Mouse (Mus musculus): Measurements from ENCODE around the gene Ltbp2. TPM values are rescaled to one million over a fixed set of nuclear protein-coding genes. Genes with fewer than 3 reads are reported as not detected.

Ltbp2 gene
- total and polyA plus RNA-seq, 2 experiments from 2014 or later: 1.1 to 8.1 TPM

- H3K27me3 ChIP-seq (ENCODE audit: control insufficient read depth, insufficient read depth, low read length): peaks cover 82% of the 10 kb centered on the region
- WGBS: 79% methylated on average over 20 of the region's 20 CpGs
- no peak overlapping the region for H3K27ac ChIP-seq (ENCODE audit: low read depth)
- no peaks in the 10 kb centered on the region for H3K36me3 ChIP-seq (replicated peaks; ENCODE audit: control insufficient read depth, insufficient read depth, low read length)
- no peak overlapping the region for H3K9ac ChIP-seq (replicated peaks; ENCODE audit: low read depth, low read length)
- H3K4me2 ChIP-seq (ENCODE audit: low read depth, low read length): no peak overlapping the region
- ATAC-seq (ENCODE audit: insufficient read depth, low read depth) (no peak), DNase-seq (ENCODE audit: low spot score) (no peak)
- H3K4me1 ChIP-seq (ENCODE audit: control insufficient read depth, insufficient read depth): no peaks in the 10 kb centered on the region; the same call in 1 of the 2 replicates
- H3K9me3 ChIP-seq (replicated peaks; ENCODE audit: control insufficient read depth, low read length): no peaks in the 10 kb centered on the region
- no peak overlapping the region for H3K4me3 ChIP-seq (ENCODE audit: low read depth, low read length)
- TF ChIP-seq EP300 (IDR thresholded peaks at IDR 0.05; ENCODE audit: low read depth): no peak
- no peak for TF ChIP-seq CTCF (IDR thresholded peaks at IDR 0.05; ENCODE audit: low read depth)
These were observed 47.1 kb downstream of the Ltbp2 start for GRCm38 (mm10) chr12:84829109-84829724.

- ATAC-seq (ENCODE audit: insufficient read depth, low read depth) (no peak), DNase-seq (ENCODE audit: low spot score) (no peak)
- H3K27ac ChIP-seq (ENCODE audit: low read depth): no peak overlapping the region
- H3K9me3 ChIP-seq (replicated peaks; ENCODE audit: control insufficient read depth, low read length): no peaks in the 10 kb centered on the region
- no peak overlapping the region for H3K4me3 ChIP-seq (ENCODE audit: low read depth, low read length)
- WGBS: 33% methylated on average over 8 of the region's 8 CpGs
- no peak overlapping the region for H3K9ac ChIP-seq (replicated peaks; ENCODE audit: low read depth, low read length)
- no peak for TF ChIP-seq CTCF (IDR thresholded peaks at IDR 0.05; ENCODE audit: low read depth)
- no peak for TF ChIP-seq EP300 (IDR thresholded peaks at IDR 0.05; ENCODE audit: low read depth)
- peaks cover 88% of the 10 kb centered on the region for H3K27me3 ChIP-seq (ENCODE audit: control insufficient read depth, insufficient read depth, low read length)
- H3K4me2 ChIP-seq (ENCODE audit: low read depth, low read length): no peak overlapping the region
- H3K36me3 ChIP-seq (replicated peaks; ENCODE audit: control insufficient read depth, insufficient read depth, low read length): no peaks in the 10 kb centered on the region
- peaks cover 10% of the 10 kb centered on the region for H3K4me1 ChIP-seq (ENCODE audit: control insufficient read depth, insufficient read depth)
These were observed 48.9 kb downstream of the Ltbp2 start for GRCm38 (mm10) chr12:84827384-84827933.

- Histone ChIP-seq H3K4me3 (ENCODE audit: low read depth, low read length) (no peak overlapping the region), H3K36me3 (replicated peaks; ENCODE audit: control insufficient read depth, insufficient read depth, low read length) (no peaks in the 10 kb centered on the region), H3K4me2 (ENCODE audit: low read depth, low read length) (no peak overlapping the region), H3K27ac (ENCODE audit: low read depth) (no peak overlapping the region), H3K4me1 (ENCODE audit: control insufficient read depth, insufficient read depth) (peaks cover 10% of the 10 kb centered on the region), H3K9ac (replicated peaks; ENCODE audit: low read depth, low read length) (no peak overlapping the region), H3K9me3 (replicated peaks; ENCODE audit: control insufficient read depth, low read length) (no peaks in the 10 kb centered on the region), H3K27me3 (ENCODE audit: control insufficient read depth, insufficient read depth, low read length) (peaks cover 92% of the 10 kb centered on the region)
- ATAC-seq (ENCODE audit: insufficient read depth, low read depth): no peak
- TF ChIP-seq CTCF (IDR thresholded peaks at IDR 0.05; ENCODE audit: low read depth): no peak
- TF ChIP-seq EP300 (IDR thresholded peaks at IDR 0.05; ENCODE audit: low read depth): no peak
- WGBS: 76% methylated on average over 5 of the region's 5 CpGs
- no peak for DNase-seq (ENCODE audit: low spot score)
These were observed 52.1 kb downstream of the Ltbp2 start for GRCm38 (mm10) chr12:84824203-84824602.

DNA sequence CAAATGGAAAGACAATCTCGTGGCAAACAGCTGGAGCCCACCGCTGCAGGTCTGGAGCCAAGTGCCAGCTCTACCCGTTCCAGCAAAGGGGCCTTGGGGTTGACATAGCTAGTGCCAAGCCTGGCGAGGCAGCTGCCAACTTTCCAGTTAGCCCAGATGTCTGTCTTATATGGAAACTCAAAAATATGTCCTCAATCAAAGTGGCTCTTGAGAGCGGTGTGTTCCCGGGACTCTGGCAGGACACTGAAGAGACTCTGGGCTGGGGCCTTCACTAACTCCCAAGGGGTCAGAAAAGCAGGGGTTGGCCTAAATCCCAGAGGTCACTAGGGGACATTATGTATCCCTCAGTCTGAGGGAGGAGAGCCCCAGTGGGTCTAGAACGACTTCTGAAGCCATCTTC lies 52.7 kb downstream of the Ltbp2 start:
- ATAC-seq (ENCODE audit: insufficient read depth, low read depth) (no peak), DNase-seq (ENCODE audit: low spot score) (peak; percentile 24)
- Histone ChIP-seq H3K9ac (replicated peaks; ENCODE audit: low read depth, low read length) (no peak overlapping the region), H3K4me3 (ENCODE audit: low read depth, low read length) (no peak overlapping the region), H3K36me3 (replicated peaks; ENCODE audit: control insufficient read depth, insufficient read depth, low read length) (no peaks in the 10 kb centered on the region), H3K27ac (ENCODE audit: low read depth) (no peak overlapping the region), H3K4me1 (ENCODE audit: control insufficient read depth, insufficient read depth) (peaks cover 10% of the 10 kb centered on the region), H3K4me2 (ENCODE audit: low read depth, low read length) (no peak overlapping the region), H3K27me3 (ENCODE audit: control insufficient read depth, insufficient read depth, low read length) (peaks cover 91% of the 10 kb centered on the region), H3K9me3 (replicated peaks; ENCODE audit: control insufficient read depth, low read length) (no peaks in the 10 kb centered on the region)
- TF ChIP-seq CTCF (IDR thresholded peaks at IDR 0.05; ENCODE audit: low read depth) (no peak), EP300 (IDR thresholded peaks at IDR 0.05; ENCODE audit: low read depth) (no peak)
- WGBS: 35% methylated on average over 7 of the region's 7 CpGs

DNA sequence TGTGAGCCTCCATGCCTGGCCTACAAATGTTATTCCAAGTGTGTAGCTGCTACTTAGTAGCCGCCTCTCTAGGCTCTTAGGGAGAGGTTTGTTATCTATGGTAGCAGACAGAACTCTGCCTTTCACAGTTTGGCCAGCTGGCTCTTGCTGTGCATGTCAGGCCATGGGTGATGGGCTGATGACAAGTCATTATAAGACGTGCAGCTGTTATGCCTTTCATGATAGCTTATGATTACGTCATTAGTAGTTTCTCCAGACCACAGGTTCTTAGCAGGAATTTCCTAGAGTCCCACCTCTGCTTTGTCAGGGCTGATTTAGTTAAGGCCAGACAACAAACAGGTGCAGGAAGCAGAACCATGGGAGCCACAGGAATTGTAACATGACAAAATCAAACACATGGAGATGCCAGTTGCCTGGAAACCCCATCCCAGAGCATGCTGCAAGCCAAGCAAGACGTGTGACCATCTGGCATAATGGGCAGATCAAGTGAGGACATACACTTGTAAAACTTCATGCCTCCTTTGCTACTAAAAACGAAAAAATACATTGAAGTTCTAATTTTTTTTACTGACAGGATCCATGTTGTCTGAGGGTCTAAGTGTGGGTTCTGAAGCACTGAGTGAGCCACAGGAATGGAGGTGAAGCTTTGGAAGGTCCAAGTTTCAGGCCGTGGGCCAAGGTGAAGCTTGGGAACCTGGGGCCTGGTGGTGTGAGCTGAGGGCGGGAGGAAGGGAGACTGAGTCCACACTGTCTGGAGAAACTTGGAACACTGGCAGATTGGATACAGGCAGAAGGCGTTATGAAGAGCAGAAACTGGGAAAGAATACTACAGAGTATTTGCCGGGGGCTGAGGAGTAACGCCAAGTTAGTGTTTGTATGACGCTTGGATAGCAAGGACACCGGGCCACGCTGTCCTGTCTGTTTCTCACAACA lies 56.8 kb downstream of the Ltbp2 start:
- Histone ChIP-seq H3K36me3 (replicated peaks; ENCODE audit: control insufficient read depth, insufficient read depth, low read length) (no peaks in the 10 kb centered on the region), H3K9me3 (replicated peaks; ENCODE audit: control insufficient read depth, low read length) (no peaks in the 10 kb centered on the region), H3K4me3 (ENCODE audit: low read depth, low read length) (no peak overlapping the region), H3K4me1 (ENCODE audit: control insufficient read depth, insufficient read depth) (peaks cover 13% of the 10 kb centered on the region), H3K27ac (ENCODE audit: low read depth) (no peak overlapping the region), H3K9ac (replicated peaks; ENCODE audit: low read depth, low read length) (no peak overlapping the region), H3K4me2 (ENCODE audit: low read depth, low read length) (no peak overlapping the region), H3K27me3 (ENCODE audit: control insufficient read depth, insufficient read depth, low read length) (peaks cover 91% of the 10 kb centered on the region)
- DNase-seq (ENCODE audit: low spot score) (no peak), ATAC-seq (ENCODE audit: insufficient read depth, low read depth) (0 out of 2 replicates have a peak, but pooled peaks have one; percentile 34)
- WGBS: 67% methylated on average over 13 of the region's 13 CpGs
- no peak for TF ChIP-seq CTCF (IDR thresholded peaks at IDR 0.05; ENCODE audit: low read depth)
